Mouse (Mus musculus) liver (tissue): ENCODE measurements around the gene Nrxn3.

Experiments
- DNase-seq: peaks from one replicate; pipeline ENCODE4 v3.0.0-alpha.2; 2020; ENCODE audit warnings: mixed read lengths

Nrxn3 gene

DNA sequence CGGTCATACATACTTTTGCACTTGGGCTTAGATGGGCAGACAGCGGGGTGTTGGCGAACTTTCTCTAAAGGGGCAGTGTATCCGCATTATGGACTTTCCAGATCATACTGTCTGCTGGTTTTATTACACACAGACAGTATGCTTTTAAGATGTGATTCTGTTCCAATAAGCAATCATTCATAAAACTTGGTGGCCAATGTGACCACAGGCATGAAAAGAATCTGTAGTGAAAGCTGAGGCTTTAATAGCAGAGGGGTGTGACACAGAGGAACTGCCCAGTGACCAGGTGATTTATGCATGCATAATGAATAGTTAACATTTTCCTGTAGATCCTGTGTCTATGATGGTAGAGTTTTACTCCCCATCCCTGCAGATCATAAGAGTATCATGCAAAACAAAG lies 1254.0 kb downstream of the Nrxn3 start:
- DNase-seq = no peak

DNA sequence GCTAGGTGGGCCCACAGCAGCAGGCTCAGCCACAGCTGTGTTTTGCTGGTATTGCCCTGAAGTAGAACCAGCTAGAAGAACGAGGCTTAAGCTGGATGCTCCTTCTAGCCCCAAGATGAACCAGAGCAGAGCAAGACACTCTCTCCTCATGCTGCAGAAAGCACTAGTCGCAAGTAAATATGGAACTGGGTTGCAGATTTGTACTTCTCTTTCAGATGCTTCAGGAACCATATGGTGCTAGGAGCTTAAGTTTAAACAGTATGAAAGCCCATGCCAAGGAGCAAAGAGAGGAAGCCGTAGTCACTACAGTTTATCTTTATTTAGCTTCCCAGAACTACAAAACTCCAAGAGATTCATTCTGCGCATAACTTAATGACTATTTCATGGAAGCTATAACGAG lies 1254.8 kb downstream of the Nrxn3 start:
- no peak for DNase-seq

DNA sequence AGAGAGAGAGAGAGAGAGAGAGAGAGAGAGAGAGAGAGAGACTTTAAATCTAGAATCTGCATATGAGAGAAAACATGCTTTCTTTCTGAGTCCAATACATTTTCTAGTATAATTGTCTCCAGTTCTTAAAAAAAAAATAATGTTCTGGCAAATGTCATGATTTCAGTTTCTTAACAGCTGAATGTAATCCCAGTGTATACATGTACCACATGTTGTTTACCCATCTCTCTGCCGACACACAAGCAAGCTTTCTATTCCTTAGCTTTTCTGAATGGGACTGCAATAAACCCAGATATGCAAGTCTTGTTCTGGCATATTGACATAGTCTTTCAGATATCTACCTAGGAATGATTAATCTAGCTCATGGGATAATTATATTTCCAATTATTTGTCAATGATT lies 1256.5 kb downstream of the Nrxn3 start:
- DNase-seq = no peak

DNA sequence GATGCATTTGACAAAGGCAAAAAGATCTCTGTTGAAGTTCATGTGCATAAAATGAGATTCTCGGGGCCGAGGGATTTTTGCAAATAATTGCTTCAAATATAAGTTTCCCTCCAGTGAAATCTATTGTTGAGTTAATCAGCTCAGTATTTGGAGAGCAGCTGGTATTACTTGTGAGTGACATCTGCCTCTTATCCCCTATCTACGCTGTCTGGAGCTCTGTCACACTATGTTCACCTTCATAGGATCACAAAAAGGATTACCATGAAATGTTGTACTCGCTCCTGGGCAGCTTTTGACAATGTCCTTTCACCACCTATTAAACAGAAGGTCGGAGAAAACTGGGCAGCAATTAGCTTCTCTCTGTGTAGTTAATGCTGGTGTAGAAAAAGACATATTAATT lies 1259.8 kb downstream of the Nrxn3 start:
- DNase-seq = no peak

DNA sequence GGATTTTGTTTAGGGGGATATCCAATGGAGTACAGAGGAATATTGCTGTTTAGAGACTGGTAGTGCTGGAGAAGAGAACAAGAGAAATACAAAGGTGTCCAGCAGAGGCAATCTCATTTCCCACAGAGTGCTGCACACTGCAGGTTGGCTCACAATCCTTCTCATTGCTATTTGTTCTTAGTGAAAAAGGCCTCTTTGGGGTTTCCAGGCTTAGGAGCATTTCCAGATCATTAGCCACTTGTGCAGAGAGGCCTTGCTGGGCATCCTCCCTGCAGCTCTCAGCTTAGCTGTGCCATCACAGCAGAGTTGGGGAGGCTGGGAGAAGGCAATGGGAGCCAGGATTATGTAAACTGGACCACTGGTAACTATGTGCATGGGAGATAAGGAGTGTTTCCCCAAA lies 1260.7 kb downstream of the Nrxn3 start:
- no peak for DNase-seq

DNA sequence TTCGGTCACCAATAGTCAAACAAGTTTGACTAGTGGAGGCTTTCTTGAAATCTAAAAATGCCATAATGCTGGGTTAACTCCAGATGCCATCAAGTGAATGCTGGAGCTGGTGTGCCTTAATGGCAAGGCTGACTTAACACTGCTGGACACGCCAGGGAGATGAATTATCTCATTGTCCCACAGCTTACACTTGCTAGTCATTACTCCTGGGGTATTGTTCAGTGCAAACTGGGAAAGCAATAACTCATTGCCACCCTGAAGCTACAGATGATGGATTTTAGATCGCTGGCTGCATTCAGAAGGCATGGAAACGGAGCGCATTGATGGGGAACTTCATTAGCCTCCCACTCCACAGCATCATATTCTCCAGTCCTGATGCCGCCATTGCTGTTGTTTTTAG lies 1263.5 kb downstream of the Nrxn3 start:
- no peak for DNase-seq

DNA sequence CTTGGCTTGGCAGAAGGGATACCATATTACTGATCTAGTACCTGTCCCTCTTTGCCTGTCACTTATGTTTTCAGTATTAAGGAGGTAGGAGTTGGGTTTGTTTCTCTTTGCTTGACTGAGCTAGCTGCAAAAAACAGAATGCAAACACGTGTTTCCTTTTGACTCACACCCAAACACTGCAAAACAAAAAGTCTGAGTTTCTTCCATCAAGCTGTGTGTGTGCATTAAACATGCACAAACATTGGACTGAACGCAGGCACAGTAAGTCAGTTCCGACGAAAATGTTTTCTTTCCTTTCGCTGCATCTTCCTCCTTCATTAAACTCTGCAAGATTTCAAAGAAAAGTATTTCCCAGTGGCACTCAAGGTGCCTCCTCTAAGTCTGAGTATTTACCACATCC lies 1270.6 kb downstream of the Nrxn3 start:
- no peak for DNase-seq

DNA sequence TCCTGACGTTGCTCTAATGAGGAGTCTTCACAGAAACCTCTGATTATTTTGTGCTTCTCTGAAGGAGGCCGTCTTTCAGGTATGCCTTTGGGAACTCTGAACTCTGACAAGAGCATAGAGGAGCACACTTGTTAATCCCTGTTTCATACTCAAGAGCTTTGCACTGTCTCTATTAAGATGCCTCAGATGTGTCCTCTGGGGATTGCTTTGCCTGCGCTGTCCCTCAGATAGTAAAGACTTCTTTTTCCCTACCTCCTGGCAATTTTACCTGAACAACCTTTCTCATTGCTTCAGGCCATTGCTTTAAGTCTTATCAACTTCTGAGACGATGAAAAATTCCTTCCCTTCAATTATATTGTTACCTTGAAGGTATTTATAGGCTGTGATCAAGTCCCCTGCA lies 1272.7 kb downstream of the Nrxn3 start:
- DNase-seq = no peak

DNA sequence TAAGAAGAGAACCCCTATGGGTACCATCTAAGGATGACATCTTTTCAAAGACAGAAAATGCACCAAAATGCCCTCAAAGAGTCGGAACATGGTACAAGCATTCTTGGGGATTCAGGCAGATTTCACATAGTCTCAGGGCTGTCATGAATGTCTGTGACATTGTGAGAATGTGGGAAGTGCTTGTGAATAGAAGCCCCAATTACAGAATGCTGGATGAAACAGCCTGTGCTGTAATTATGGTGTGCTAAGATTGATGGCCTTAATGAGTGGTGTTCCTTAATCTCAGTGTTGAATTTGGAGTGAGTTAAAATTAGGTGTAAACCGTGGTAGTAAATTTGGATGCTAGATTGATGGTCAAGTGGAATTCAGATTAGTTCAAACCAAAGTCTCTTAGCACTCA lies 1287.6 kb downstream of the Nrxn3 start:
- no peak for DNase-seq

DNA sequence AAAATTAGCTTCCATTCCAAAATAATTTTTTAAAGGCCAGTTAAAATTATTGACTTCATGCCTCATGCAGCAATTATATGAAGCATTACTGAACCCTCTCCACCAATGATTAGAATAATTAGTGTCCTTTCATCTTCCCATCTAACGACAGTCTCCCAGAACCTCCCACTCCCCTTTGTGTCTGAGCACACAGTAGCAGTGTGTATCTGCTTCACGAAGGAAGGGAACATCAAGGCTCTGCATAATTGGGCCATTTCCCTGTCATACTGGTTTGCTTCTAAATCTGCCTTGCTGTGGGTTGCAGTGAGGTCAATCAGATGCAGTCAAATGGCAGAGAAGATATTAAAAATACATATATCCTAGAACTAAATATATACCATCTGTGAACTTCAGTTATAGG lies 1291.3 kb downstream of the Nrxn3 start:
- DNase-seq = no peak

DNA sequence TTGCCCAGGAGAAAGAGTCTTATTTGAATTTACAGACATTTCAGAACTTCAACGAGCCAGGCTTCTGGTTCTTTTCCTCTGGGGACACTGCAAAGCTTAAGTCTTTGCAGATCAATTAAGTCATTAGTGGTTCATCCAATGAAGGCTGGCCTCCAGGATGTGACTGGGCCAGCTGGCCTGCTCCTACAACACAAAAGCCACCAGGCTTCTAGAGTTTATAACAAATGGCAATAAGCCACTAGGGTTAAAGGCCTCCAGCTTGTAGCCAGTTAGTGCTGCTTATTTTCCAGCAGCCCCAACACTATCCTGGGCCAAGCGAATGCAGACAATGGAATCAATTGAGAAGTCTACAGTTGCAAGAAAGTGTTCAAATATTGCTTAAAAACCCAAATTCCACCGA lies 1304.3 kb downstream of the Nrxn3 start:
- no peak for DNase-seq

DNA sequence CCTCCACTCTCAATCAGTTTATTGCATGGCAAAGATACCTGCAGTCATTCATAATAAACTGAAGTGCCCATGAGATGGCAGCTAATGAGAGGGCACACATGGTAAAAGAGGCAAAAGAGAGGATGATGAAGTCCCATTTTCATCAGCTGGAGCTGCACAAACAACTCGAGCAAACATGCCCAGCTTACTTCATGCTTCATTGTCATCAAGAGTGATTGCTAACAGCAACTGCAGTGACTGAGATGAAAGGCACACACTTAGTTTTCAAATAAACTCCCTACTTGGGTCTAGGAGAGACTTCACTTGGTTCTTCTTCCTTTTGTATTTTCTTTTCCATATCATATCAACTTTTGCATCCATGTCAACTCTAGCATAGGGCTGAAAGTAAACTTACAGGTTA lies 1318.4 kb downstream of the Nrxn3 start:
- DNase-seq = no peak

DNA sequence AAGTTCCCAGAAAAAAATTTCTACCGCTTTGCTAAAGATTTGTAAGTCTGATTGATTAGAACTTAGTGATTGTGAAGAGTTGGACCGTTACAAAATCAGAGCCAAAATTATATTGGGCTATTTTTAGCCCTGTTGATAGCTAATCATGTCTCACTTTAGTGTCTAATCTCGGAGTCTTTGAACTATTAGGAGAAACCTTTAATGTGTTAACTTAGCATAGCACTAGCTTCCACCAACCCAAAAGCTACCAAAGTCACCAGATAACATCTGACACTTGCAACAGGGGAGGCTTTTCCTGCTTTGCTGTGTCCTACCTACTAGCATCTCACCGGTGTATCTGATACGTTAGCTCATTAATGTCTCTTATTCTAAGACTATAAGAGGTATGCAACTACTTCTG lies 1333.6 kb downstream of the Nrxn3 start:
- no peak for DNase-seq

DNA sequence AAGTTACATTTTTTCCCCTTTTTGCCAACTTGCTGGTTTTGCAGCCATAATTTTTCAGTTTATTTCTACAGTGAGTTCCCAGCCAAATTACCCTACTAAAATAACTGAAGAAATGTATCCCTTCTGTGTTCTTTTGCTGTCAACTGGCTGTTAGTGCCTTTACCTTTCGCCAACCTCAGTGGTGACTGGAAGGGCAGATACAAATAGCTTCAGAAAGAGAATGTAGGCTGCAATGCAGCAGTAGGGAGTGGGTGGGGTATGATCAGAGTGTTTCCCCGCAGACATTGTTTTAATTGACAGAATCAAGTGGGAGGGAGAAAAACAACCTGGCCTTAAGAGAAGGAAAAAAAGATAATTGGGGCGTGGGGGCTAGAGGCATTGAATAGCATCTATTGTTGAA lies 1337.1 kb downstream of the Nrxn3 start:
- DNase-seq = no peak

DNA sequence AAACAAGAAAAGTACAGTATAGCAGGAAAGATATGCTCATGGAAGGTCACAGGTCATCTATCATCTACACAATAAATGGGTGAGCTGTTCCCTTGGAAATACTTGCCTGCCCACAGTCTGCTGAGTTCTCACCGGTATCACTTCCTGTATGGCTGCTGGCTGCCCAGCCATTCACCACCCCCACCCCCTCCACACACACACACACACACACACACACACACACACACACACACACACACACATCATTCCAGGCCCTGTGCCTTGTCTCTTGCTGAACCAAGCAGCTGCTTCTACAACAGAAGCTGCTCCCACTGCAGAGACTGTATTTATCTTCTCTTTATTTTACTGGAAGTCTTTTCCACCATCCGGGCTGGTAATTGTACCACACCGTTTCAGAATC lies 1338.6 kb downstream of the Nrxn3 start:
- DNase-seq = no peak

DNA sequence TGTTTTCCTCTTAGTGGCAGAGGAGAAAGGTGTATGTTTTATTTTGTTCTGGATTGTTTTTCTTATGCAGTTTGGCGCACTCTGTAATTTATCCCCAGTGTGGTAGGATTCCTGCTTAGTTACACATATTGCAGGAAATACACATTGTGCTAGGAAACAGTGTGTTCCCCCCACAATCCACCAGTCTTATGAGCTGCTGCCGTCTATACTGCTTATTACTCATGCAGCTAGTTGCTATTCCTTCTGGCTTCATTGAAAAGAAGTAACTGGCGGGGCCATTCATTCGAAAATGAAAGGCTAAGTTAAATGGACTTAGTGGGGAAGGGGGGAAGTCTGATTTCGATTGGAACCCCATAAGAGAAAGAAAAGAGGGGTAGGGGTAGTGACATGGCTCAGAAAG lies 1339.5 kb downstream of the Nrxn3 start:
- no peak for DNase-seq

DNA sequence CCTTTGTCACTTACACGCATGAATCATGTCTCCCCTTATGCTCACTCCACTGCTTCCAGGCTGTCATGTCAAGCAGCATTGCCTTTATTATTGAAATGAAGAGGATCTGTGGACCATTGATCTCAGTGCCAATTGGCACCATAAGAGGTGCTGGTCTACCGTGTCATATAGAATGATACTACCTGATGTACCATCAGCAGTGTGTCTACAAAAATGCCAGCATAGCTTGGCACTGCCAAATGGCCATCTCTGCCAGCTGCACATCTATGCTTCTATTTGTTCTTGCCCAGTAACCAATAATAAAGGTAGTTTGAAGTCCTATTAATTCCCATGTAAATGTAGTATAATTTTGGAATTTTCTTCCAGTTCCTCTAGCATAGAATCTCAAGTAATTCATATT lies 1340.8 kb downstream of the Nrxn3 start:
- DNase-seq = no peak

DNA sequence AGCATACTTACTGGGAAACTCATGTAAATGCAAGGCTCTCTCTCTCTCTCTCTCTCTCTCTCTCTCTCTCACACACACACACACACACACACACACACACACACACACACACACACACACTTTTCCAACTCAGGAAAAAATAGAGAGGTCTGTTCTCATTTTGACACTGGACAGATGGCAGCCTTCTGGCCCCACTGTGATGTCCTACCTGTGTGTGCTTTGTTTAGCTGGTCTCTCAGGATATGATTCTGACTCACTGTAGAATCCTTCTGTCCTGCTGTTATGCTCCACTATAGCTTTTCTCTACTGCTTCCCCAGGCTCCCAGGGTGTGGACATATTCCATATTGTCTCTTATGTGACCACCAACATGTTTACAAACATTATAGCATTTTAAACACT lies 1363.2 kb downstream of the Nrxn3 start:
- DNase-seq = no peak

DNA sequence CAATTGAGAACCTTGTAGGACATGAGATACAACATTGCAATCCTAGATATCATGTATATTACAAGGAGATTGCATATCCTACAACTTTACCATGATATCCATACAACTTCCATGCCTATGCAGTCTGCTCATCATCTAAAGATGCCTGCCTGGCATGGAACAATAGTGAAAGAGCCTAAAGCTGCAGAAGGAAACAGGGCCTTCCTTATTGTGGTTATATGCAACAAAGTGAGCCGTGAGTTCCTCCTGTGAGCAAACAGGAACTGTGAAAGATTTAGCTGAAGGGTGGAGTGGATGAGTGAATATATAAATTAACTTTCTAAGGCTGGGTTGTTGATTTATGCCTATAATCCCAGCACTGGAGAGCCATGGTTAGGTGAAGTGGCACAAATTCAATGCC lies 1373.1 kb downstream of the Nrxn3 start:
- no peak for DNase-seq

DNA sequence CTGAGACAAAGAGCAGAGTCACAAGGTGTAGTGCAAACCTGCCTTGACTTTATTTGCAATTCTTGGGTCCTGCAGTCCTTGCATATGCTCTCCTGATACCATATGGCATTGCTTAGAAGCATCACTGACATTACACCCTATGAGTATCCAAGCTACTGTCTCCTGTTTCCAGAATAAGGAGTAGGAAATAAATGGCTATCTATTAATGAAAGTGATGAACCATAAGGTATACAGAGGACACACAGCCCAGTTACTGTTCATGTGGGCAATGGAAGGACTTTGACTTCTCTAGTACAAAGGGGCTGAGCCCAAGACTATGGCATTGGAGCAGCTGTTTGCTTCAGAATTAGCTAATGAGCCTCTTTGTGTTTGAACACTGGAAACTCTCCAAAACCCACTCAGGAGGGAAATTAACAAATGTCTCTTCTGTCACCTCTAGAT lies 1390.7 kb downstream of the Nrxn3 start:
- no peak for DNase-seq

DNA sequence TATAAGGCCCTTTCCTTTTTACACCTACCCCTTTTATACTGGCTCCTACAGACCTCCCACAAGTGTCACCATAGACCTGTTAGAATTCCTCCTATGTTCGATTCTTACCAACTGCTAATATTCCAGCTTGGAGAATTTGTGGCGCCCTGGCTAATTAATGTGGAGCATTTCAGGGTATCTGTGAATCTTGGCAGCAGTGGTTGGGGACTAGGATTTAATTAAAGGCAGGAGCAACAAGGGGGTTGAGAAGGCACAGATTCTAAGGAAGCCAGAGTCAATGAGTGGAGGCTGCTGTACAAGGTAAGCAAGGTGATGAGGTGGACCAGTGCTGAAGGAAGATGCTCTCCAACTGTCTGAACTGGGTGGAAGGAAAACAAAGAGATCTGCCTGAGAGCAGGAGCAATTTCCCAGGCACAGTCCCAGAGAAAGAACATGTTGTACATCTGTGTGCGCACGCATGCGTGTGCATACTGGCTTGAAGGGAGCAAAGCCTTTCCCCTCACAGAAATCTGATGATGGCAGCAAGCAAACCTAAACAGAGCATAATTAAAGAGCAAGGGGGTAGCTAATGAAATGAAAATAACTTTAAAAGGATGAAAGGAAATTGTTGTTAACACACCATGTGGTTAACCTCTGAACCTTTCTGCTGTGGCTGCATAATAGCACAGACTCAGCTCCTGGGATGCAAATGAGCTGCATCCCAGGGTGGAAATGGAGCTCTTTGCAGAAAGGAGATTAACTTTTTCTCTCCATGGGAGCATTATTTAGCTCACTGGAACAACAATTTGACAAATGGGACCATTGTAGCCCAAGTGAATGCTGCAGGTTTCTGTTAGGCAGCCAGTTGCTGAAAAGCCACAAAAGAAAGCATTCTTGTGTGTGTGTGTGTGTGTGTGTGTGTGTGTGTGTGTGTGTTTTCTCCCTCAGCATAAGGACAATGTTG lies 1409.5 kb downstream of the Nrxn3 start:
- no peak for DNase-seq

DNA sequence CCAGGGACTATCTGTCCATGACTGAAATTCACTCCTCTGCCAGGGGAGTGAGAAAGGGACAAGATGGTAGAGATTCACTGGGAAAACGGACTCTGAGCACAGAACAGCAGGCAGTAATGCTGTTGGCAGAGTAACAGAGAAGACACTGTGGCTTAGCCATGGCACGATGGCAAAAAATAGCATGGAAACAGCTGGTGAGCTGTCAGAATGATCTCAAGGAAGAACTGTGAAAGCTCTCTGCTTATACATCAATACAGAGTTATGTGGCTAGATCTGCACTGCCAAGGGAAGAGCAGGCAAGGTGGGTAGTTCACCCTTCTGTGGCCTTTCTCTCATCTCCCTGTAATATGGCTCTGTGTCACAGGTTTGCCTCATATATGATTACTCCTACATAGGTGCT lies 1419.3 kb downstream of the Nrxn3 start:
- no peak for DNase-seq

DNA sequence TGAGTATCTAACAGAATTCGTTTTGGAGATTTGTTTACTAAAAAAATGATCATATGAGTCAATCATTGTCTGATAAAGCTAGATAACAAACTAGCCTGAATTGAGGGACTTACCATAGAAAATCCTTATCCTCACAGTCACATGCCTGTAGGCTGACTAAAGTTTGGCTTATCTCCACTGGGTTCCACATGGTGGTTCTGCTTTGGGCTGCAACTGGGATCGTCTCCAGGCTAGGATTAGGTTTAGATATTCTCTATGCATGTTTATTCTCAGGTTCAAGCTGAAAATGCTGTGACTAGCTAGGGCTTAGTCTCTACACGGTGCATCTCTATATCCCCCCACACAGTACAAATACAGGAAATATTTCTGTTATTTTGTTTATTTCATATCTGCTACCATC lies 1421.6 kb downstream of the Nrxn3 start:
- DNase-seq = no peak

DNA sequence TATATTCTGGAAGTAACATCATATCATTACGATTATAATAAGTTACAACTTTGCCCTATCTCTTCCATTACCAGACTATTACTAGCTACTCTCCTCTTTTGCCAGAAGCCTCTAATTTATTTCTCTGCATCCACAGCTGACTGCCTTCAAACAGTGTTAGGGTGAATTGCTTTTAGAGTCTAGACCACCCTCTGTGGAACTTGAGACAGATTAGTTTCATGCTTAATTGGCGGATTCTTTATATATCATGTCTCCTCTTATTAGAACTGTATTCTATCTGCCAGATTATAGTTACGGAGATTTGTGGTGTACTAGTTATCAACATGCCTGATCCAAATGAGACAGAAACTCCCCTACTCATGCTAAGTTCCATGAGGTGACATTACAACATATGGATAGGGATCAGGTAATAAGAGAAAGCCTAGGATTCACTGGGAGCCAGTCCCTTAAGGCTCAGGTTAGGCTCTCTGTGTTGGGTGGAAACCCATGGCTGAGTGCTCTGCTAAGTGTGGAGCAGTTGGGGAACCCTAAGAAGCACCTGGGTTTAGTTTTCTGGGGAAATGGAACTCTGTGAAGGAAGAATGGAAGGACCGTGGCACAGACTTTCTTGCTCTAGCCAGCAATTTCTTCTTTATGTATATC lies 1435.6 kb downstream of the Nrxn3 start:
- DNase-seq = no peak

DNA sequence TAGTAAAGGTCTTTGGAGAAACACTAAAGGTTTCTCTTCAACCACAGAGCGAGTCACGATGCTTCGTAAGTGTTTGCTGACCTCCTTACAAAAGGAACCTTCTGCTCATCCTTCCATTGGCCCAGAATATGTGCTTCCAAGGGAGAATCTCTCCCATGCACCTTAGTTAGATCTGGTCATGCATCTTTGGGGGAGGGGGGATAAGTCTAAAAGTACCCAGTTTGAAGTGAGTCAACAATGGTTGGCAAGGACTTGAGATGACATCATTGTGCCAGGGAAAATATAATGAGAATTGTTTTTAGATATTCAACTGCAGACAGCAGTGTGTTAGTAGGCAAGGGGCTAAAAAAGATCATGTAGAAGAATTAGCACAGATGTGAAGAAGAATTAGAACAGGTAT lies 1437.2 kb downstream of the Nrxn3 start:
- no peak for DNase-seq
